In genomic region chr17:34517252-34517651, GRCm38 (mm10) we compare ENCODE assay signal across 25 mouse cellular contexts. TPM values are rescaled to one million over a fixed set of nuclear protein-coding genes. Genes with fewer than 3 reads are reported as not detected.
"Had no signal": no experiment of that assay in that cellular context is flagged by ENCODE, and none has a peak within 500 bp of the region (broad histone marks: within the 10 kb centered on the region; RNA-seq: fewer than 3 reads in every experiment).

TSS of gene Btnl6 (minus strand) at chr17:34517352.

- H3K27ac ChIP-seq: lung, embryonic 15.5 days; macrophage; midbrain, embryonic 13.5 days; midbrain, embryonic 15.5 days; neural tube, embryonic 12.5 days; stomach, embryonic 15.5 days; stomach, postnatal 0 days had no signal

- ATAC-seq: liver, postnatal 0 days; lung, postnatal 0 days; midbrain, embryonic 13.5 days; midbrain, embryonic 15.5 days had no signal

- H3K27me3 ChIP-seq: lung, embryonic 15.5 days; midbrain, embryonic 13.5 days; midbrain, embryonic 15.5 days; neural tube, embryonic 12.5 days; stomach, embryonic 15.5 days had no signal

- H3K4me3 ChIP-seq: lung, embryonic 15.5 days; megakaryocyte, embryonic 14.5 days; midbrain, embryonic 13.5 days; midbrain, embryonic 15.5 days; neural tube, embryonic 12.5 days; stomach, embryonic 15.5 days had no signal

- DNase-seq: liver, postnatal 0 days; lung, adult 2 months; lung, postnatal 14 days; lung, postnatal 36 days; retina, postnatal 1 day; right cerebral cortex, adult 18-20 months; right cerebral cortex, postnatal 25 days; right cerebral cortex, postnatal 4 days; thymus, postnatal 14 days; thymus, postnatal 36 days had no signal

- H3K4me1 ChIP-seq: lung, embryonic 15.5 days; megakaryocyte, embryonic 14.5 days; midbrain, embryonic 13.5 days; midbrain, embryonic 15.5 days; neural tube, embryonic 12.5 days; stomach, embryonic 15.5 days had no signal

- H3K36me3 ChIP-seq: lung, embryonic 15.5 days; midbrain, embryonic 13.5 days; midbrain, embryonic 15.5 days; neural tube, embryonic 12.5 days; stomach, embryonic 15.5 days had no signal

- H3K4me2 ChIP-seq: lung, embryonic 15.5 days; midbrain, embryonic 11.5 days; midbrain, embryonic 13.5 days; midbrain, embryonic 15.5 days; neural tube, embryonic 12.5 days; stomach, embryonic 15.5 days had no signal

- H3K9ac ChIP-seq: liver, postnatal 0 days; lung, embryonic 15.5 days; midbrain, embryonic 13.5 days; midbrain, embryonic 15.5 days; neural tube, embryonic 12.5 days; stomach, embryonic 15.5 days had no signal

- H3K9me3 ChIP-seq: lung, embryonic 15.5 days; megakaryocyte, embryonic 14.5 days; midbrain, embryonic 13.5 days; midbrain, embryonic 15.5 days; neural tube, embryonic 12.5 days; stomach, embryonic 15.5 days had no signal

RNA-seq across cellular contexts. Expression of gene Btnl6, which starts in this region (rescaled TPM):
- total RNA-seq: megakaryocyte progenitor cell, adult 5-6 weeks; midbrain, postnatal 0 days; monocyte, adult 5-6 weeks had no signal
- polyA plus RNA-seq: liver, postnatal 0 days; lung, adult 2 months; lung, embryonic 15.5 days; lung, postnatal 0 days; midbrain, embryonic 11.5 days; midbrain, embryonic 13.5 days; midbrain, embryonic 15.5 days; midbrain, postnatal 0 days; neural tube, embryonic 12.5 days; neural tube, embryonic 14.5 days; testis, adult 2 months had no signal
